Mouse (Mus musculus) thymus, postnatal 4 days (tissue): ENCODE data around the gene Ier5.

Experiments used
- DNase-seq: peaks from one replicate; pipeline ENCODE4 v3.0.0; 2021

Gene Ier5

GRCm38 (mm10) chr1:155098486-155099279 lies 753 bp downstream of the Ier5 start:
- peak; percentile 84 for DNase-seq

GRCm38 (mm10) chr1:155097931-155098485 lies 1.4 kb downstream of the Ier5 start:
- DNase-seq, result peak; percentile 70

GRCm38 (mm10) chr1:155097354-155097753 lies 2.1 kb downstream of the Ier5 start:
- DNase-seq, result no peak

DNA sequence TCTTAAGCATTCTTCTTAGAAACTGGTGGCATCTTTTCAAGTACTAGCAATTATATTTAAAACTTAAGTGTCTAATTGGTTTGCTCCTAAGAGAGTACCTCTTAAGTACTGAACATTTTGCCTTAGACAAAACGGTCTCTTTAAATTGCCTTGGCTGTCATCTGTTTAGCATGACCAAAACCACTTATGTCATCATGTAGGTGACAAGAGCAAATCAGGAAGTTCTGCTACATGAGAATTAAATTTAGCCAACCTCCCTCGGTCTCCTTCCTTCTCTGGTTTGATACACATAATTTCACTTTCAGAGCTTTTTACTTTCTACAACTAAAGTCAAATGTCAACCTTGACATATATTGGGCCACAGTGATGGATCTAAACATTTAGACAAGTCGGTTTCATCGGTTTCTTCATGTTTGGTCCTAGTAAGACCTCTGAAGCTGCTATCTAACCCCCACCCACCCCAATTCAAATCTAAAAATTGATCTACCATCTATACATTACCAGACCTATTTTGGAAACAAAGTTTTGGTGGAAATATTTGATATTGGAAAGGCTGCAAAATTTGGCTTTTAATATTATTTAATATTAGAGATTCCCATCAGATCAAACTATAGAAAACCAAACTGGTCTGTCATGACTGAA lies 2.7 kb downstream of the Ier5 start:
- DNase-seq, result no peak

- DNase-seq, result no peak
Measured at GRCm38 (mm10) chr1:155093971-155094707, 5.3 kb downstream of the Ier5 start.

GRCm38 (mm10) chr1:155093145-155093791 lies 6.2 kb downstream of the Ier5 start:
- no peak for DNase-seq

- peak; percentile 59 for DNase-seq
Measured at GRCm38 (mm10) chr1:155091842-155092800, 7.3 kb downstream of the Ier5 start.

GRCm38 (mm10) chr1:155091374-155091841 lies 8.0 kb downstream of the Ier5 start:
- DNase-seq, result peak; percentile 45

- DNase-seq, result no peak
Measured at GRCm38 (mm10) chr1:155090736-155091135, 8.7 kb downstream of the Ier5 start.

GRCm38 (mm10) chr1:155090327-155090726 lies 9.1 kb downstream of the Ier5 start:
- no peak for DNase-seq

DNA sequence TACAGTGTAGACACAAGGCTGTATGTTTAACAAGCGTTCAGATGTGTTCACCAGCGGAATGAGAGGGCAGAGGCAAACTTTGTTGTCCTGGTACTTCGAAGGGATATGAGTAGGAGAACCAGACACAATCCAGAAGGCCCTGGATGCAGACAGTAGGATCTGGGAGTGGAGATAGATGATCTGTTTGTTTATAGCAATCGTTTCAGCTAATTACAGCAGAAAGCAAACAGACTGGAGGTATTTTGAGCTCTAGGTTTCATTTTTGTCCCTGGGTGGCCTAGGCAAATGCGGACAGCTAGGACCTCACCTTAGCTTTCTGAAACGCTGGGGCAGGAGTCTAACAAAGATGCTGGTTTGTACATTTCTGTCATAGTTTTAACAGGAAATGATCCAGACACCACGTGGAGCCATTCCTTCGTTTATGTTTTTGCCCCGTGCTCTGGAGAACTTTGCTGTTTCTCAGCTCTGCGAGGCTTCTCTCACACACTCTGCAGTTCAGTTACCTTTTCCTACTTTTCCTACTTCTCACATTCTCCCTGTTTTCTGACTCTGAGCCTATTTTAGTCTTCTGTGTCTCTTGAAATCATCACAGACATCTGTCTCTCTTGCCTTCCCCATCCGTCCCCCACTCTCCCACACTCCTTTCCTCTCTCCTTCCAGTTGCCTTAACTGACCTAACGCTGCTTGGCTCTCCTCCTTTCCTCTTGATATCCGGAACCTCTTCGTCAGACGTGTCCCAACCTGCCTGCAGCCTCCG lies 10.4 kb downstream of the Ier5 start:
- DNase-seq, result no peak

DNA sequence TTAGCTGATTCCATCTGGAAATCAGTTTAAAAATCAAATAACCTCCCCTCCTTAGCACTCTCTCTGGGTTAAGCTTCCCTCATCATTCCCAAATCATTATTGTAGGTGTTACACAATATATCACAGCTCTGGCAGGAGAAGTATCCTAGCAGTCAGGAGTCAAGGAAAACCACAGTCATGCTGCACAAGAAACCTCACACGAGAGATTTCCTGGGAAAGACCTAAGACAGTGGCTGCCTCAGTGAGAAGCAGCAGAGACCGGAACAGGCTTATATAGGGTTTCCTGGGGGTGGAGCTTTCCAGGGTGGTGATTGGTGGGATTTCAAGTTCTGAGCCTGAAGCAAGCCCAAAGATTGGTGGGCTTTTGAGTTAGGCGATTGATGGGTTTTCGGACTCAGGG lies 11.4 kb downstream of the Ier5 start:
- DNase-seq, result no peak

DNA sequence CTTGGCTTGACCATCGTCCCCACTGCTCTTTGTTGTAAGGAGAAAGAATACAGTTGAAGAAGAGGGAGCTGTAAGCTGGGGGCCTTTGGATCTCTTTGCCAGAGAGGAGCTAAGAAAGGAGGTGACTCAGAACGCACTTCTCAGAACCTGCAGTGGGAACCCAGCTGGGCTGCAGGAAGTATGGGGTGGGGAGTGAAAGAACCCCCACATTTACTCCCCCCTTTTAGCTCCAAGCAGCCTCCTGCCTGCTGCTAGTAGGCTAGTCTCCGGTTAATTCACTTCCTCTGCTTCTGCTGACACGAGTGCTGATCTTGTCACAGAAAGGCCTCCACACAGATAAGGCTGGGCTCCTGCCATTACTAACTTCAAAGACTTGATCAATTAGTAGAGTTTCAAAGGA lies 12.5 kb downstream of the Ier5 start:
- peak; percentile 50 for DNase-seq

- DNase-seq, result peak; percentile 36
Measured at GRCm38 (mm10) chr1:155086416-155086815, 13.0 kb downstream of the Ier5 start.

DNA sequence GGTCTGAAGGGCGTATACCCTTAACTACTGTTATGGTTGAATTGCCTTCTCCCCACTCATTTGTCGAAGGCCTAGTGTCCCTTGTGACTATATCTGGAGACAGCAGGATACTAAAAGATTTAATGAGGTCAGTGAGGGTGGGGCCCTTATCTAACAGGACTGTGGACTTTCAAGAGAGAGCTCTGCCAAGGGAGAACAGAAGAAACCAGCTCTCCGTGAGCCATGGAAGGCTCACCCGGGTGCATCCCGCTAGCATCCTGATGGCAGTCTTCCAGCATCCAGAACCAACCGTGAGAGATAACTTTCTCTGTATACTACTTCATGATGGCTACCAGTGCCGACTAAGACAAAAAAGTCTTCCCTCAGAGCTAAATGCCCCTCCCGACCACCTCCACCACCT lies 14.6 kb downstream of the Ier5 start:
- peak; percentile 29 for DNase-seq

DNA sequence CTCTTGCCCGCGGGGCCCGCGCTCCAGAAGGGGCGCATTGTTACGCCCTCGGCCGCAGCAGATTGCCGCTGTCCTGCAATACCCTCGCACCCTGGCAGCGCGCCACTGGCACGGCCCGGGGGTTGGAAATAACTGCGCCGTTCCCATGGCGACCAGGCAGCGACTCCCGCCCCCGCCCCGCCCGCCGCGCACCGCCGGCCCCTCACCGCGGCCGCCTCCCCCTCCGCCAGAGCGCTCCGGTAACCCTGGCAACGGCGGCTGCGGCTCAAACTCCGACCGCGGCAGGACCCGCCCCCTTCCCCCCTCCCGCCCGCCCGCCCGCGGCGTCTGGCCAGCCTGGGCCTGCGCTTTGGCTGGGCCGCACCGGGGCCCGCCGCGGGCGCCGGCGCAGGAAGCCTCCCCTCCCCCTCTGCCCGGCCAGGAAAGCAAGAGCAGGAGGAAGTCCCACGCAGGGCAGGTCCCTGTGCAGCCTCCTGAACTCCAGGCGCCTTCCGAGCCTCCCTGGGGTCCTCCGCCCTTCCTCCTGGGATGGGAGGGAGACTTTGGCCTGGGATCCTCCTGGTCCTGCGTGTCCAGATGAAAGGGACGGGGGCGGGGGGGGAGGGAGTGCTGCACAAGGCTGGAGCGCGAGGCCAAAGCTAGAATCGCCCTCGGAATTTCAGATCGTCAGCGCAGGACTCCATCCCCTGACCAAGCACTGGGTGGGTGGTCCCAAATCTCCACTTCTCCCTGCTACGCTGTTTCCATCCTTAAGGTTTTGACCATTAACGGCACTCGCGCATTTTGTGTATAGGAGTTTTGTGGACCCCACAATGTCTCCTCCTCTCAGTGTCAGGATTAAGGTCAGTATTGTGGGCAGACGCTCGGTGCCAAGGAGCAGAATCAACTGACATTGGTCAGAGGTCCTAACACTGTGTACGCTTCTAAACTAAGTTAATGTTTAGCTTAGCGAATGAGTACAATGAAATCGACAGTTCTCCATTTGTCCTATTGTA lies 15.9 kb downstream of the Ier5 start:
- DNase-seq, result peak; percentile 90

DNA sequence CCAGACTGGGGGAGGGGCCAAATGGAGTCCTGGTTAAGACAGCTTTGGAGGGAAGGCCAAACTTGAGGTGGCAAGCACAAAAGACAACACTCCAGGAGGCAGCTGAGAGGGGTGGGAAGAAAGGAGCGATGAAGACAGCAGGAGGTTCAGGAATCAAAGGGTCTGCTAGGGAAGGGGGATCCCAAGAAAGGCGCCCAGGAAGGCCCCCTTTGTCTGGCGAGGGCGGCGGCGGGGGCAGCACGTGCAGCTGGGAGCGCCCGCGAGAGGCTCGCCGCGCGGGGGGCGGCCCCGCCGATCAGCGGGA lies 16.5 kb downstream of the Ier5 start:
- peak; percentile 82 for DNase-seq

- DNase-seq, result peak; percentile 37
Measured at GRCm38 (mm10) chr1:155082158-155082964, 17.1 kb downstream of the Ier5 start.

DNA sequence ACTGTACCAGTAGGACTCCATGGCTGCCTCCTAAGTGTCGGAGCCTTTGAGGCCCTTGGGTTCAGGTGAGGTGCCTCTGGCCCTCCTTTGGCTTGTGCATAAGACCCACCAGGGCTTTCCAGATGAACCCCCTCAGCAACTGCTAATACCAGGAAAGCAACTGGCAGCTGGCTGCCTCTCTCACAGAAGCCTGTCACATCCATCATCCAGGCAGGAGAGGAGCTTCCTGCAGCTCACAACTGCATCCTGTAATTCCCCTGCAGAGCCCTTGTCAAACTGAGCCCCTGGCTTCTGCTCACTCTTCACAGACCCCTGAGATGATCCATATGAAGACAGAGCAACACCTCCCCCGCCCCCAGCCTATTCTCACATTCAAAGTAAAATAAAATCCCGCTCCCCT lies 21.8 kb downstream of the Ier5 start:
- no peak for DNase-seq
